Mouse (Mus musculus) erythroblast, embryonic 14.5 days (primary cell): ENCODE measurements around the gene Pcca.

Experiments
- GATA1 ChIP-seq: IDR thresholded peaks from 2 replicates; pipeline ENCODE4 v1.6.1; 2012; ENCODE audit warnings: low read length, inconsistent platforms, mixed read lengths
- TAL1 ChIP-seq: IDR thresholded peaks from 3 replicates; pipeline ENCODE4 v1.6.1; 2012; ENCODE audit warnings: low read length, inconsistent platforms, mixed read lengths

DNA sequence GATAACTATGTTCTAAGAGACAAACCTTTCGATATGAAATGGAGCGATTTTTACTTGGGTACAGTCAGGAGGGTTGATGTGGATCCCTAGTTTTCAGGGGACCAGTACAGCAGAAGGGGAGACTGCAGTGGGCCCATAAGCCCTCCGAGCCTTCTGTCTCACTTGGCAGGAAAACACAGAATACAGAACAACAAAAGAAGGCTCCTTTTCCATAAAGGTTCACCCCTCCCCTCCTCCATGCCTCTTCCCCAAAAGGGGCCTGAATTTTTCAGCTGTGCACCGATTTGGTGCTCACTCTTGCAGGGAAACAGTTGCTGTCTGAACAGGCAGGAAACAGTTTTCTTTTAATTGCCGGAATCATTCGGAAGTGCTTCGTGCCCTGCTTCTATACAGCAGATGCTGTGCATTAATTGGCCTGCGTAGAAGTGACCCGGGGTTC lies 348.1 kb downstream of the Pcca start:
- TF ChIP-seq GATA1: no peak
- no peak for TF ChIP-seq TAL1
